Mouse (Mus musculus) lung, postnatal 0 days (tissue): ENCODE measurements around the gene Cars2.

Source experiments
- CTCF ChIP-seq: IDR thresholded peaks from 2 replicates; pipeline ENCODE4 v1.5.1; 2016; ENCODE audit warnings: antibody characterized with exemption, mild to moderate bottlenecking
- EP300 ChIP-seq: IDR thresholded peaks from 2 replicates; pipeline ENCODE4 v1.6.1; 2016; ENCODE audit warnings: antibody characterized with exemption, mild to moderate bottlenecking, control low read depth

- 0 out of 2 replicates have a peak, but pooled peaks have one; percentile 15 for TF ChIP-seq CTCF
- TF ChIP-seq EP300, result peak; percentile 73
Measured at GRCm38 (mm10) chr8:11557768-11558629, 7.4 kb upstream of the Cars2 start.
